Mouse (Mus musculus): ENCODE data around the gene Tpst1.

DNA sequence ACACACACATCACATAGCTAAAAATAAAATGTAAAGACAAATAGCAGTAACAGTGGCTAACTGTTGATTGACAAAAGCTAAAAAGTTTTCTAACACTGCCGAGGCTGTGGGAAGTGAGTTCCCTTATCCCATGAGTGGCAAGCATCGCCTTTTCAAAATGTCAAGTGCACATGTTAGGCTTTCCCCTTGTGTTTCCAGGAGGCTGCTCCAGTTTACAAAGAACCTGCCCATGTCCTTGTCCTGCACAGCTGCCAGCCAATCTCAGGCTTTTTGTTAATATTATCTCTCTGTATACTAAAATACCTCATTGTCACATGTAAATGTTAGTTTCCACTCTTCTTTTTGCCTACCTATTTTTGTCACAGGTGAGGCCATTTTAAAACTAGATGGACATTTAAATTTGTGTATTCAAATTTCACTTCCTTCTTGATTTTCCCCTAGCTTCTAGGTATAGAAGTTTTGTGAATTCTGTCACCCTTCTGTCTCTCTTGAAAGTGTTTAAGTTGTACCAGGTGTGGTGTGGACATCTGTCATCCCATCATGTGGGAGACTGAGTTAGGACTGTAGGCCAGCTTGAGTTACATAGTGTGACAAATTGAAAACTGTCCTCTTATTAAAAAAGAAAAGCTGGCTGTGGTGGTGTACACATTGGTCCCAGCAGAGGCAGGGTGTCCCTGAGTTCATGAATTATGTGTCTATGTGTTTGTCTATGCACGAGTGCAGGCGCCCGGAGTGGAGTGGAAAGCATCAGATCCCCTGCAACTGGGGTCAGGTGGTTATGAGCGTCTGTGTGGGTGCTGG is 108.8 kb downstream of the Tpst1 start:
- TF ChIP-seq POLR2A (IDR thresholded peaks at IDR 0.05; ENCODE audit: extremely low read depth, insufficient read depth, low read length) = no peak
- no peak for TF ChIP-seq CTCF (IDR thresholded peaks at IDR 0.05; ENCODE audit: low read depth, low read length)
